Mouse (Mus musculus) spleen, postnatal 36 days (tissue): Measurements from ENCODE around the gene Cux1.

Source experiments
- DNase-seq, 2 experiments: peaks; one replicate each; pipeline ENCODE4 v3.0.0; 2022; ENCODE audit warnings: low spot score in 2 of 2, mixed read lengths in 1 of 2

Gene Cux1

DNA sequence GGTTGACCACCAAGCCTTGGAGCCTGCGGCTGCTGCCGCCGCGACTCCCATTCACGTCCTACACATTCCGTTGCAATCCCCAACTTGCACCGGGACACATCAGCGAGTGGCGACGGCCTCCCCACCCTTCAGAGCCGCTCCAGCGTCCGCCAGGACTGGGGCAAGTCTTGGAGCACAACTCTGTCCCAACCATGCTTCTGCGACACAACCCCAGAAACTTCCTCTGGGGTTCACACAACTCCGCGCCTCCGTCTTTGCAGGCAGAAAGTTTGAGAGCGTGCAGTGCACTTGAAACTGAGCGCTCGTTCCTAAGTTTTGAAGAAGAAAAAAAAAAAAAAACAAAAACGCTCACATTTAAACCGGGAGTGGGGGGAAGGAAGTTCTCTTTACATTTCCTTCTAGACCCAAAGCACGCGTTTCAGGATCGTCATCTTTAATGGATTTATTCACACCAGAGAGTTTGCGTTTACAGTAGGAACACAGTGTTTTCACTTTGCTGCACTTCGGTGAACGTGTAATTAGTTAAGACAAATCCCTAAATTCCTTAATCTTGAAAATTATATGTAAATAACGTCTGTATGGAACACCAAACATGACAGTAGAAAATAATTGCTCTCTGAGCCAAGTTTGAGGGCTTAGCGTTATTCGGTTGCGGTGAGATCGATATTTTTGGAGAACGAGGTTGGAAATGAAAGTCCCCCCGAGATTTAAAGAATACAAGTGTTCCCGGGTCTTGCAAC lies 906 bp upstream of the Cux1 start:
- DNase-seq, result peak; percentile 37 to 45

DNA sequence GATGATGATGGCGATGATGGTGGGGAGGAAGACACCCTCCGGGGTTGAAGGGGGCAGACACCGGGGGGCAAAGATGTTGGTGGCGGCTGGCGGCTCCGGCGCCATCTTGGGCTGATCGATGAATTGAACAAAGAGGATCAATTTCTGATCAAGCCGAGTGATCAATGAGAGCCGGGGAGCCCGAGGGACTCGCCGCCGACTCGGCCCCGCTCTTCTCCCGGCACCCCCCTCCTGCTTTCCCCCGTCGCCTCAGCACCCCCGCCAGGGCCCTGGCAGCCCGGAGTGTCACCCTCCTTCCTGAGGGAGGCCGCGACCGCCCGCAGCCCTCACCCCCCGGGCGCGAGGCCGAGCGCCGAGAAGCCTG lies 496 bp downstream of the Cux1 start:
- DNase-seq, result peak in 1 of 2 experiments; percentile 29

DNA sequence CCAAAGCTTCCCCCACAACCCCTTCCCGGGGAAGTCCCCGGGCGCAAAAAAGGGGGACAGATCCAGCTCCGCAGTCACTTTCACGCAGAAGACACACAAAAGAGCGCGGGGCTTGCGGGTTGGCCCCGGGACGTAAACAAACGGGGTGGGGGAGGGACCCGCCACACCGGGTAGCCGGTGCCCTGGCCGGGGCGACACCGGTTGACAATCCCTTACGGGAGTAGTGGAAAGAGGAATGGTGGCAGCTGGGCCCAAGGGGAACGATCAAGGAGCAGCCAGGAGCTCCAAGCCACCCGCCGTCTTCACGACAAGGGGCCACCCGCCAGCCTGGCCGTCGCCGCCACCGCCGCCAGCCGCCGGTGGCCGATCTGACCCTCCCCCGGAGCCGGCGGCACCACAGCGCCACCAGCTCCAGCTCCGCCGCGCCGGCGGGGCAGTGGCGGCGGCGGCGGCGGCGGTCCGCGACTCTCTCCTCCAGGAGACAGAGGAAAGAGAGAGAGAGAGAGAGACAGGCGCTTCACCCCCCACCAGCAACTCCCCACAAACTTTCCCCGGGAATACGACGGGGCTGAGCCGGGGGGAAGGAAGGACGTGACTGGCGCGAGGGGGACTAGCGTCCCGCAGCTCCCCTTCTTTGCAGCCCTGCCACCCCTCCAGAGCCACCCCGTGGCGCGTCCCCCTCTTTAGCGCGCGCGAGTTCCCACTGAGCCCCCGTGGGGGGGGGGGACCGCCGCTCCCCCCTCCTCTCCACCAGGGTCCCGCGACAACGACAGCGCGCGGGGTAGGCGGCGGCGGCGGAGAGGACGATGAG lies 1.1 kb downstream of the Cux1 start:
- peak; percentile 57 to 60 for DNase-seq

DNA sequence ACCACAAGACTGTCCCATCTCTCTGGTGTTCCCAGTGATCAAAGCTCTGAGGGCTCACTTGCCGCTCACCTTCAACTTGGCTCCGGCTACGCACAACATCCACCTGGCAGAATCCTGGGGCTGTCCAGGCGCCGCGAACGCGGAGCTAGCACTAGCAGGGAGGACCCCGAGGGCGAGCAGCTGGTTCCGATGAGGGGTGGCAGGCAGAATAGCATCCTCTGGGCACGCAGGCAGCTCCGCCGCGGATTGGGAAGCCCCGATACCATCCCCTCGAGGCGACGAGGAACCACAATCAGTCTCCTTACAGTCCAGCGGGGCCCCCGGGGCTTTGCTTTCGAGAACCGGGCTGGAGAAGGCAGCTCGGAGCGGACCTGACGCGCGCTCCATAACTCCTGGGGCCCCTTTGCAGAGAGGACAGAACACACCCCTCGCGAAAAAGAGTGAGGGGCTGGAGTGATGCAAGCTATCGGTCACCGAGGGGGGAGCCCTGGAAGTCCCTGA lies 1.9 kb downstream of the Cux1 start:
- peak; percentile 36 to 43 for DNase-seq

DNA sequence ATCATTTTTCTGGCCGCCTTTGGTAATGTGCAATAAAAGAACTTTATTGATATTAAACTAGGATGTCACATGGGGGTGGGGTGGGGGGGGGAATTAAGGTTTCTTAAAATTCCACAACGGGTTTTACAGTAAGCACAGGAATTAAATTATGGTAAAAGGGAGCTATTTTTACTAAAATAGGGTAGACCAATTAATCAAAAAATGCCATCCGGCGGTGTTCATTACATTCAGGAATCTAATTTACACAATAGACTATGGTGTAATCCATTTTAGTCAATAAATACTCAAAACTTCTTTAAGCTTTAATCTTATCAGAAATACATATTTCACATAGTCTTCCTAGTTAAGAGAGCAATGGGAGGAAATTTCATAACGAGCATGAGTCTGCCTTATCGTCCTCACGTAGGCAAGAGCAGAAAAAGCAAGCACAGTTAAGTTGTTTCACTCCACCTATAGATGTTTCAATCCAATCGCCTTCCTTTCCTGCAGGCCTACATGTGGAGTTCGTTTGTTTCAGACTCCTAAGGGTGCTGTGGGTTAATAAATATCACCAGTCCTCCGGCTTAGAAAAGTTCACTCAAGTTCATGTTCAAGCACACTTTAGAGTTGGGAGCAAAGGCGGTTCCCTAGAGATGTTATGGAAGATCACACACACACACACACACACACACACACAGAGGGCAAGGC lies 2.5 kb downstream of the Cux1 start:
- DNase-seq, result no peak

DNA sequence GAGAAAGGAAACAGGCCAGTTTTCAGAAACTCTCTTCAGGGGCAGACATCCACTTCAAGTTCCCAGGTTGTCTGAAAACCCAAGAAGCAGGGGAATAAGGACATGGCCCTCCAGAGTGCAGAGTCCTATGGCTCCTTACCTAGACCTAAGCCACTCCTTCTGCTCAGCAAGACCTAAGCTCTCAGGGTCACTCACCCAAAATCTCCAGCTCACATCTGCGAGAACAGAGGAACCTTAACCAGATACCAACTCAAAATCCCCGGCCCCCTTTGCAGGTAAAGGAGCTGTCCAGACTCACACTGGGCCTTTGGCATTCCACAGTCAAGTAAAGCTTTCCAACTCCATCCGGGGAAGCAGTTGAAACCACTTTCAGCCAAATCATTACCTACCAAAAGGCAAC lies 3.3 kb downstream of the Cux1 start:
- no peak for DNase-seq

DNA sequence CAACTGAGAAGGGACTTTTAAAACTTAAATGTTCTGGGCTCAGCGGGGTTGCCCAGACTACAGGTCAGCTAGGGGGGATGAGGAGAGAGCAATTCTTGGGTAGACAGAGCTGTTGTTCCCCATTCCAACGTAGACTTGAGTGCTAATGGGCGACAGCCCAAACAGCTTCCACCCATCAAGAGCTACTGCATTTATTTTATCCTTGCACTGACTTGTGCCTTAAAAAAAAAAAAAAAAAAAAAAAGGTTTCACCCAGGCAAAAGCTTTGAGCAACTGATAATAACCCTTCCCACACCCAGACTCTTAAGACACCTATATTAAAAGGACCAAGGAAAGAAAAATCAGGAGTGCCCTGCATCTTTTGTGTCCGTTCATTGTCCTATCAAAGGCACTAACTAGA lies 4.2 kb downstream of the Cux1 start:
- DNase-seq, result no peak

DNA sequence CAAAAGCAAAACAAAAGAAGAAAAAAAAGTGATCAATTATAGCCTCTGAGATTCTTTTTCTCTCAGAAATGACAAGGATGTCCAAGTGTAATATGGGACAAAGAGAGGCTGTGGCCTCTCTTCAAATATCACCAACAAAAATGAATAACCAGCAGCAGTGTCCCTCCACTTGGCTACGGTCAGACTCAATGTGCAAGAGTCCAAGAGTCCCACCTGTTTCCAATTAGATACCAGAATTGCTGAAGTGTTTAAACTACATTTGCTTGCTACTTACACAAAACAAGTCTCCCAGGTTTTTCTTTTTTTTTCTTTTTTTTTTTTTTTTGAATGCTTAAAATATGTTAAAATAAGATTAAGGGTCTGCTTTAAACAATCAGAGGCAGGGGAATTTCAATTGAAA lies 5.1 kb downstream of the Cux1 start:
- no peak for DNase-seq

DNA sequence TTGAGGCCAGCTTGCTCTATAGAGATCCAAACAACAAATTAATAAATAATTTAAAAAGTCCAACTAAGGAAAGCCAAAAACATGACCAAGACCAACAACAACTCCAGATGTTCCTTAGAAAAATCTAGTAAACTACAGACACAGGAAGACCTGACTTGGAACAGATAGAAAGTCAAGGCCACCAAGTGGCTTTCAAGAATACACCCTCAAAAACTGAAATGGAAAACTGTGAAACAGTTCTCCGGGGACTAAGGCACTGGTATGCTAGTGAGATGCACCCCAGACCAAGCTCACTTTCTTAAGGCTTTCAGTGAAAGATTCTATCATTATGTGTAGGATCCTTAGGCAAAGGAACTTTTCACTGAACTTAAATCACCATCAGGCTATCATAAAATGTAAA lies 5.6 kb downstream of the Cux1 start:
- DNase-seq, result no peak

DNA sequence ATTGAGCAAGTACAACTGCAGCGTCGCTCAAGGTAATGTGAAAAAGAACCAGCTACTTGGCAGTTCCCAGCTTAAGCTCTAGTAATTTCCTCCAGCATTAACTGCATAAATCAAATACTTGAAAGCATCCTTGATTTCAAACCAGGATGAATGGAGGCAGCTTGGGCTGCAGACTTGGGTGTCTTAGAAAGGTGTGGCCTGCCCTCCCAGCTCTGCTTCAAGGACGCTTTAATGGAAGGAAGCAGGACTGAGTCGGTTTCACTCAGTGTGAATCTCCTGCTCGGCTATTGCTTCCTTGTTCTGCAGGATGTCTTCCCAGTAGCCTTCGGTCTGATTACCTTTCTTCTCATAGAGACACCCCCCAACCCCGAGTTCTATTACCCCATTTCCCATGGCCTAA lies 6.6 kb downstream of the Cux1 start:
- no peak for DNase-seq

DNA sequence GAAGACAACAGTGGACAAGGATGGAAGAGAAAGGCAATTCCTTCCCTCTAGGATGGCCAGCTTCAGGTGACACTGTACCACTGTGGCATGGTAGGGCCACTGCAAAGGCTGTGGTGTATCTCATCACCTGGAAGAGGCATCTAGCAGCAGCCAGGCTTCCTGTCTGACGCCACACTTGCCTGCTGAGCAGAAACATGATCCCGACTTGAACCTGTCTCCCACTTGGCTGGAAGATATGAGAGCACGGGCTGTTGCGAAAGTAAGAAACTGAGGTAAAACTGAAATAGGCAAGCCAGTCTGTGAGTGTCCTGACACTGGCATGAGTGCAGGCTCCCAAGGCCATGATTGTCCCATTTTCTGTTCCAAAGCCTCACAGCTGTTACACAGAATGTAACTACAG lies 9.8 kb downstream of the Cux1 start:
- no peak for DNase-seq

DNA sequence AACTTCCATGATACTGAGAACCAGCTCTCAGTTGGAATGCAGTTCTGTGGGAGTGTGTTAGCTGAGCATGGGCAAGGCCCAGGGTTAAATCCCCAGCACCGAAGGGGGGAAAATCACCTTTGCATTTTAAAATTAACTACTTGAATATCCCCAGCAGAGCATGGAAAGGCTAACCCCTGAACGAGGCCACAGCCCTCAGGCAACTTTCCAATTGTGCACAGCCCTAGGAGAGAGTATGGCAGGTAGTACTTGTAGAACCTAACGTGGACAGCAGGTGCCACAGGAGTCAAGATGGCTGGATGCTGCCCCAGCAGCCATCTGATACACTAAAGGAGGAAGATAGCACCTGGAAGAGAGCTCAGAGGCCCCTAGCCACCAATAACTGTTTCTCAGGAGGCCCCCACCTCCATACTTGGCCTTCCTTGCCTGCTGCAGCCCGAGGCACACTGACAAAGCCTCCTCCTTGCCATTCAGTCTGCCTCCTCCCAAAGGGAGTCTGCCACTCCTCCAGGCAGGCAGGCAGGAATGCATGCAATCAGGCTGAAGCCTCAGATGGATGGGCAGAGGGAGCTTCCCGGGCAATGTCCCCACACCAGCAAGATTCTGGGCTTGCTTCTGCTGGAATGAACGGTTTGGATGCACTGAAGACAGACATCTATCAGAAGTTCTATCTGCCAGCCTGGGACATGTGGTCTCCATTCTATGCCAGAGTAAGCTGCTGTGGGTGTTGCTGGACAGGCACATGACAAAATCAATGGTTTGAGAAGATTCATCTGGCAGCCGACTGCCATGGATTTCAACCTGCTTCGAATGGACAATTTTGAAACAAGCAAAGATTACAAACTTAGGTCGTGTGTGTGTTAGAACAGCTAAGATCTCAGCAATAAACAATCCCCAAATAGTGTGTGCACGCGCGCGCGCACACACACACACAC lies 10.7 kb downstream of the Cux1 start:
- no peak for DNase-seq

DNA sequence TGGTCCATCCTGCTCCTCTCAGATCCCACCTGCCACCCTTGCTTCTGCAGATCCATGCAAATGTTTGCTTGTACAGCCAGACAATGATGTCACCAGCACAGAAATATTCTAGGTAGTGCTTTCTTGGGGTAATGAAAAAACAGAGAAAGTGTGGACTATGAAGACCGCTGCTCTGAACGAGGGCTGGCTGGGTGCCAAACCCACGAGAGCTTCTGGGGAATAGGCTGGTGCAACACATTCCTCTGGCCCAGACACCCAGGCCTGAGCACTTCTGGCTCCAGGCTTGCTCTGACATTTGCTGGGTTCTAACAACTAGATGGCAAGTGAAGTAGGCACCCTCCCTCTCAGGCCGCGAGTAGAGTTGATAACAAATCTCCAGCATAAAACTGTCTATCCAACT lies 11.6 kb downstream of the Cux1 start:
- peak in 1 of 2 experiments; percentile 32 for DNase-seq

DNA sequence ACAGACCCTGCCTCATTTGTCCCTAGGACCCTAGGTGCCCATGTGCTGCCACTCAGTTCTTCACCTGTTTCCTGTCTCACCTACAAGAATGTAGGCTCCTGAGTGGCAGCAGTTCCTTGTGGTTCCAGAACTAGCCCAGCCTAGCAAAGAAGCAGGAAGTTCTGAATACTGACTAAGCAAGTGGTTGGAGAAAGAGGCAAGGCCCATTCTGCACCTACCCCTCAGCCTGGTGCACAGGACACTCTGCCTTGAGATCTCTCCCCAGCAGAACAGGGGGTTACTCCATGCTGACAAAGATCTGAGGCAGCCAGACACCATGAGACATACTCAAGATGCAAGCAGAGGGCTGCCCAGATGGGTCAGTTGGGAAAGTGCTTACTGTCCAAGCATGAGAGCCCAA lies 14.5 kb downstream of the Cux1 start:
- no peak for DNase-seq

DNA sequence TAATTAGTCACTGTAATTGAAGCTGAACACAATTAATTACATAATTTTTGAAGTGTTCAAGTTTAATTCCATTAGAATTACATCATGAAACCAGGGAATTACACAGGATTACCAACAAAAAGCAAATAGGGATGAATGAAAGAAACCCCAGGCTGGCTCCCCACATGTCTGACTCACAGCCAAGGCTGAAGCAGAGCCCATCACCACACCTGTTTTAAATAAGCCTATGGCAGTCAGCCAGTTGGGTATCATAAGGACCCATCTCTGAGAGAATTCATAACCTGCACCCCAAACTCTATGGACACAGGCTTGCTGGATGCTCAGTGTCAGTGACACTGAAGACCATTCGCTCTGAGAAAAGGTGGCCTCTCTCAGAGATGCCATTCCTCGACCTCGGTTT lies 15.2 kb downstream of the Cux1 start:
- no peak for DNase-seq

DNA sequence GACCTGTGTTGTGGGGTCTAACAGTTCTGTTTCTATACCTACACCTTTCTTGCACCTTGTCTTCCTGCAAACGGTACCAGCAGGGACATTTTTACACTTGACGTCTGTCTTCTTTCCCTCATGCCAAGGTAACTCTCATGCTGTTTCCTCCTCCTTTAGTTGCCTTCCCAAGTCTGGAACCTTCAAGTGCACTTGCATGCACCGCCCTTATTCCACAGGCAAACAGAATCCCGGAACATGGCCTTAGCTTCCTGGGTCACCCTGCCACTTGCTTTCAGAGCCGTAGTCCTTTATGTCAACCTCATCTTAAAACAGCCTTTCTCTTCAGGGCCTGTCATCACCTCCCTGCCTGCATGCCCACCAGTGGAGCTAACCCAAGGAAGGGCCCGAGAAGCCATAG lies 15.7 kb downstream of the Cux1 start:
- DNase-seq, result no peak

DNA sequence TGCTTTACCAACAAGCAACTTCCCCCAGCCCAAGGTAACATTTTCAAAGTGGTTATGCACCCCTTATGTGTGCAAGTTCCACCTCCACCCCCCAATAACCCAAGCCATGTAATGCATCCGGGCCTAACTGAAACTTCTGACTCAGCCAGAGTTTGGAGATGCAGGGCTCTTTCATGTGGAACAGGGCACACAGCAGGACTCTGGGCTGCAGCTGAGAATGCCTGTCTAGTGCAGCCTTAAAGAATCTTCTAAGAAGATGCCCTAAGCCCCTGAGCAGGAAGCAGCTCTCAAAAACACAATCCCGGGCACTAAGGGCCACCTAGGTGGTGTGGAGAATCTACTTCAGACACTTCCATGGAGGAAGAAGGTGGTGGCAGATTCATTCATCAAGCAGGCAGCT lies 16.6 kb downstream of the Cux1 start:
- DNase-seq, result no peak

DNA sequence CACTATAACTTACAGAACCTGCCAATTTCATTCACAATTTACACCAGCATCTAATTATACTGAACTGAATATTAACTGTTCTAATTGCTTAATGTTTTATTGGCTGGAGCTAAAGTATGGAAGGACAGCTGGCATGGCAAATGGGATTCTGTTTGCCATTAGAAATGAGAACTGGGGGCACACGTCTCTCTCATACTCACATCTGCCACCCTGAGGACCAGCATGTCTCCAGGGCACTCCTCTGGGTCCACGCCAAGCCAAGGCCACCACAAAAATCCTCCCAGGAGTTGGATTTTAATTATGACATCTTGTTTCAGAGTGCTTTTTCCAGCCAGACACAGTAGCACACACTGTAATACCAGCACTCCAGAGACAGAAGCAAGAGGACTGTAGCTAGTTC lies 18.5 kb downstream of the Cux1 start:
- DNase-seq, result no peak

DNA sequence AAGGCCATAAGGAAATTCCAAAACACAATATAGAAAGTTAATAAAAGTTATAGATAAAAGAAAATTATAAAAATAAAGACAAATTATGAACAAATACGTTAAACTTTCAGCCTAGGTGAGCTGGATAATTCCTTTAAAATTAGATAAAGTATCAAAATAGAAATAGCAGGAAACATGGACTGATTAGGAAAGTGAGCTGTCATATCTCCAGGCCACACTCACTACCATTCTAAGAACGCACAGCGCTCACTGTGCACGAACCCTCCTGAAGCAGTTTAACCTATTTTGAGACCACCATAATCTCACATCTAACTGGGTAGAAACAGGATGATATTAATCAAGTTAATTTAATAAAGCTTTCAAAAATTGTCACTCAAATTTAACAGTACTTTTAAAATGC lies 22.2 kb downstream of the Cux1 start:
- no peak for DNase-seq

DNA sequence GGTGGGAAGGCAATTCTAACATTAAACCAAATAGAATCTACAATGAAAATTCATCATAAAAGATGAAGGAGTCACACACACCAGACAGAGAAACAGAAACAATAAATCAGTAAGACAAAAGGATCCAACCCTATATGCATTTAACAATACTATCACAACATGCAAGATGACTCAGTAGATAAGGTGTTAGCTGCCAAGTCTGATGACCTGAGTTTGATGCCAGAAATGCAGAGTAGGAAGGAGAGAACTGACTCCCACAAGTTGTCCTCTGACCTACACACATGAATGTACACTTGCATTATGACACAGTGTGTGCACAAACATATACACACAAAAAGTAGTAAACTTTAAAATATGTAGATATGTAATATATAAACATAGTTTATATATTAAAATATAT lies 24.1 kb downstream of the Cux1 start:
- no peak for DNase-seq

DNA sequence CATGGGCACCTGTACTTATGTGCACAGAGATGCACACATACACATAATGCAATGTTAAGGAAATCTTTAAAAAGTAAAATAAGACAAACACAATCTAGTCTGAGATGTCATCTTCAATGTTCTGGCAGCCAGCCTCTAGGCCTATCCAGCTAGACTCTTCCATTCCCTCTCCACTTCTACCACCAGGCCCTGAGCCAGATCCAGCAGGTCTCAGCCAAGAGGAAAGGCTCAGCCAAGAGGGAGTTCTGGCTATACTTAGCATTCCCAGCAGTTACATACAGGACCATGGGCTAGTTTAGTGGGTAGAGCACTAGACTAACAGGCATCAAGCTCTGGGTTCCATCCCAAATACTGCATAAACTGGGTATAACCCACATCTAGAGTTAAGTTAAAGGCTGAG lies 26.3 kb downstream of the Cux1 start:
- no peak for DNase-seq
